Mouse (Mus musculus) stomach, postnatal 0 days (tissue): ENCODE results near the gene AC140267.1. TPM values are rescaled to one million over a fixed set of nuclear protein-coding genes. Genes with fewer than 3 reads are reported as not detected.

Experiments used
- ATAC-seq: fragments of 200-750 bp; cut with Nextera tagmentation; 2 replicates; pipeline ENCODE4 v1.8.0; 2017; ENCODE audit not compliant: low FRiP score, low TSS enrichment
- DNase-seq: peaks from one replicate; pipeline ENCODE4 v3.0.0-alpha.2; 2016; ENCODE audit warnings: low spot score
- H3K27ac ChIP-seq: fragments of 300-500 bp; sonication (generic); replicated peaks from 2 replicates; pipeline ENCODE4 v1.5.1; 2014; ENCODE audit warnings: mild to moderate bottlenecking, control low read depth
- H3K27me3 ChIP-seq: fragments of 300-500 bp; sonication (generic); 2 replicates; pipeline ENCODE4 v1.6.1; 2014; ENCODE audit warnings: low read length; ENCODE audit not compliant: control insufficient read depth, insufficient read depth
- H3K36me3 ChIP-seq: fragments of 300-500 bp; sonication (generic); 2 replicates; pipeline ENCODE4 v1.6.1; 2014; ENCODE audit warnings: low read length, mixed read lengths; ENCODE audit not compliant: control insufficient read depth, insufficient read depth
- H3K4me1 ChIP-seq: fragments of 300-500 bp; sonication (generic); replicated peaks from 2 replicates; pipeline ENCODE4 v1.6.1; 2014; ENCODE audit warnings: antibody characterized with exemption; ENCODE audit not compliant: control insufficient read depth, insufficient read depth
- H3K4me2 ChIP-seq: fragments of 300-500 bp; sonication (generic); replicated peaks from 2 replicates; pipeline ENCODE4 v1.6.1; 2014; ENCODE audit warnings: low read depth, mild to moderate bottlenecking, control low read depth, moderate library complexity
- H3K4me3 ChIP-seq: fragments of 300-500 bp; sonication (generic); 2 replicates; pipeline ENCODE4 v1.5.1; 2014; ENCODE audit warnings: low read depth, low read length, control low read depth
- H3K9ac ChIP-seq: fragments of 300-500 bp; sonication (generic); 2 replicates; pipeline ENCODE4 v1.6.1; 2014; ENCODE audit warnings: mild to moderate bottlenecking, low read length, control low read depth, mixed read lengths
- H3K9me3 ChIP-seq: fragments of 300-500 bp; sonication (generic); 2 replicates; pipeline ENCODE4 v1.6.1; 2016; ENCODE audit warnings: low read length; ENCODE audit not compliant: control insufficient read depth
- CTCF ChIP-seq: IDR thresholded peaks from 2 replicates; pipeline ENCODE4 v1.5.1; 2016; ENCODE audit warnings: antibody characterized with exemption, low read depth, mild to moderate bottlenecking, moderate library complexity
- EP300 ChIP-seq: optimal IDR thresholded peaks from 2 replicates; pipeline ENCODE3; 2016; ENCODE audit warnings: antibody characterized with exemption
- WGBS: fragments of 180-500 bp; shearing (Covaris S2); extraction: QIAGEN DNeasy Blood & Tissue Kit; methylation state at CpG from one replicate; pipeline ENCODE4 v1.1.7; 2014; 5-methylcytosine and 5-hydroxymethylcytosine counted together
- polyA plus RNA-seq: library from polyadenylated mRNA; unstranded; fragments of >200 nt; fragmentation: Nextera tagmentation; extraction: Ambion mirVana; gene quantifications from 2 replicates; pipeline ENCODE4 v1.2.1, GENCODE M21; 2015

AC140267.1 gene
- polyA plus RNA-seq, 1 experiment from 2014 or later, result not detected

DNA sequence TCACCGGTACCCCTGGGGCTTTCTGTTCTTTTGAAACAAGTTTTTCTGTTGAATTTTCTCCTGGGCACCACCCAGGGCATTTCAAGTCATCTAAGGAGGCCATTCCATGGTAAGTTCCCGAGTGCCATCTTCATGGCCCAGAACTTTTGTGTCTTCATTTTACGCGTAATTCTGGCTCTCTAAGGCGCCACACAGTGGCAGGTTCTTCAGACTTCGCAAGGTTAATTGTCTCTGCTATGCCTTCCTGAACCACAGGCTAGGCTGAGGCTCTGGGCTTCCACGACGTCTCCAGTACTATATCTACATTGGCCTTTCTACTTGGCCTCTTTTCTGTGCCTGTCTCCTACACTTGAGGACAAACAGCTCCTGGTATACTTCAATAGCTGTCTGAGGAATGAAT lies 14.6 kb upstream of the AC140267.1 start:
- Histone ChIP-seq H3K27me3 (no peaks in the 10 kb centered on the region), H3K9me3 (no peaks in the 10 kb centered on the region), H3K27ac (no peak overlapping the region), H3K4me3 (no peak overlapping the region), H3K4me1 (no peaks in the 10 kb centered on the region; the same call in 1 of the 2 replicates), H3K9ac (no peak overlapping the region), H3K4me2 (no peak overlapping the region), H3K36me3 (no peaks in the 10 kb centered on the region)
- WGBS, result 59% methylated on average over 8 of the region's 8 CpGs
- TF ChIP-seq CTCF, result peak; percentile 42
- no peak for TF ChIP-seq EP300
- ATAC-seq (no peak), DNase-seq (no peak)

- Histone ChIP-seq H3K9ac (no peak overlapping the region), H3K9me3 (no peaks in the 10 kb centered on the region), H3K27me3 (no peaks in the 10 kb centered on the region), H3K4me3 (no peak overlapping the region), H3K4me2 (no peak overlapping the region), H3K27ac (no peak overlapping the region), H3K4me1 (no peaks in the 10 kb centered on the region; the same call in 1 of the 2 replicates), H3K36me3 (no peaks in the 10 kb centered on the region)
- no peak for TF ChIP-seq CTCF
- TF ChIP-seq EP300, result no peak
- 89% methylated on average over 7 of the region's 7 CpGs for WGBS
- ATAC-seq (no peak), DNase-seq (no peak)
Observed at GRCm38 (mm10) chr15:80223751-80224150, 11.9 kb upstream of the AC140267.1 start.

DNA sequence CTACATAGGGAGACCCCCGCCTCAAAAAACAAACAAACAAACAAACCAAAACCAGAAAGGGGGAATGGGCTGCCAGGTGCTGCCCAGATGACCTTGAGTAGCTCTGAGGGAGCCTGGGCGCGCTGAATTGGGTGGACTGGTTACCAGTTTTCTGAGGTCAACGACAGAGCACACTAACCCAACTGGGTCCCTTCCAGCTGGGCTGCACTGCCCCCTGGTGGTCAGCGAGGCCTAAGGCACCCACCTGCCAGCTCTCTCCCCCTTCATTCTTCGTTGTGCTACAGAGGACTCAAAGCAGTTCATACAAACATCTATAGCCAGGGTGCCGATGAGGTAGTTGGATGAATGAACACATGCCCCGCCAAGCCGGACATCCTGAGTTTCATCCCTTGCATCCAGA lies 10.4 kb upstream of the AC140267.1 start:
- Histone ChIP-seq H3K4me2 (no peak overlapping the region), H3K9me3 (no peaks in the 10 kb centered on the region), H3K9ac (no peak overlapping the region), H3K27me3 (no peaks in the 10 kb centered on the region), H3K36me3 (no peaks in the 10 kb centered on the region), H3K4me3 (no peak overlapping the region), H3K27ac (no peak overlapping the region), H3K4me1 (no peaks in the 10 kb centered on the region)
- peak; percentile 83 for ATAC-seq
- DNase-seq, result peak; percentile 90
- 24% methylated on average over 9 of the region's 9 CpGs for WGBS
- TF ChIP-seq EP300, result no peak
- peak; percentile 94 for TF ChIP-seq CTCF

DNA sequence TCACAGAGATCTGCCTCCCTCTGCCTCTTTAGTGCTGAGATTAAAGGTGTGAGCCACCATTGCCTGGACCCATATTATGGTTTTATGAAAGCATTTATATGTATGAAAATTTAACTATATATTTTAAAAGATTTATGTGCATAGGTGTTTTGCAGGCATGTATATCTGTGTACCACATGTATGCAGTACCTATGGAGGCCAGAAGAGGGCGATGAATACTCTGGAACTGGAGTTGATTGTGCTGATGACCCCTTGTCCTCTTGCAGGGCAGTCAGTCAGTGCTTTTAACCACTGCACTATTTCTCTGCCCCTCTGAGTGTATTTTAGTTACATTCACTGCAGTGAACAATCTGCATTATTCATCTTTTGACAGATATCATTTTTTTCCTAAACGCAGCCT lies 9.8 kb upstream of the AC140267.1 start:
- DNase-seq (peak; percentile 73), ATAC-seq (peak; percentile 38; the same call in 1 of the 2 replicates)
- Histone ChIP-seq H3K27ac (no peak overlapping the region), H3K4me3 (no peak overlapping the region), H3K4me2 (no peak overlapping the region), H3K9ac (no peak overlapping the region), H3K9me3 (no peaks in the 10 kb centered on the region), H3K27me3 (no peaks in the 10 kb centered on the region), H3K4me1 (no peaks in the 10 kb centered on the region), H3K36me3 (no peaks in the 10 kb centered on the region)
- TF ChIP-seq CTCF, result peak; percentile 80
- no peak for TF ChIP-seq EP300
- 44% methylated on average over 2 of the region's 2 CpGs for WGBS

DNA sequence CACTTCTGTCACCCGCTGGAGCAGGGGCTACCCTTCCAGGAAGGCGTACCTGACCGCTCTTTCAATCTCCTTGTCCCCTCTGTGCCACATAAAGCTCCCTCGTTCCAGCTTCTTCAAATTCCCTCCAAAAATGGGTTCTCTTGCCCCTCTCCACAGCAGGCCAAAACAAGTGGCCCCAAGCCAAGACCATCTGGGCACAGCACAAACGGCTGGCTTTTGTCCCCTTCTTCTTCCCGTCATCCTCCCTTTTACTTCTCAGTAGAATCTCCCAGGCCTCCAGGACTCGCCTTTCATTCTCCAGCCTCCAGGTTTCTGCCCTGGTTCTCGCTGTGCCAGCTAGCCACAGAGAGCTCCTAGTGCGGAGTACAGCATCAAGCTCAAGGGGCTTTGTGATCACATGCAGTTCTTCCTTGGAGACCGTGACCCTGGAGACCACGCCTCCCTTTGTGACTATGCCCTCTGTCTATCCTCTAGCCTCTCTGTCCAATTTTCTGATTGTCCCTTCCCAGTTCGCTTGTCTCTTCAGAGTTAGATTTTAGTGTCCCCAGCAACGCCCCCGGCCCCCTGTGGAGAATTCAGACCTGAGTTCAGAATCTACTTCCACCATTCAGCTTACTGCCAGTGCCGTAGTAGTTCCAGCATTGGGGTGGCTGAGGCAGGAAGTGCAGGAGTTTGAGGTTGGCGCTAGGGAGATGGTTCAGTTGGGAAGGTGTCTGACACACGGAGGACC lies 7.4 kb upstream of the AC140267.1 start:
- H3K27me3 ChIP-seq, result no peaks in the 10 kb centered on the region
- no peaks in the 10 kb centered on the region for H3K9me3 ChIP-seq
- no peak for DNase-seq
- 79% methylated on average over 17 of the region's 17 CpGs for whole genome bisulfite sequencing
- H3K4me1 ChIP-seq, result 0 out of 2 replicates have a peak, but pooled peaks cover 2% of the 10 kb centered on the region
- H3K4me2 ChIP-seq, result no peak overlapping the region
- TF ChIP-seq CTCF (no peak), EP300 (no peak)
- no peak overlapping the region for H3K4me3 ChIP-seq
- no peak overlapping the region for H3K9ac ChIP-seq
- H3K27ac ChIP-seq, result no peak overlapping the region
- no peaks in the 10 kb centered on the region for H3K36me3 ChIP-seq
- no peak for ATAC-seq

DNA sequence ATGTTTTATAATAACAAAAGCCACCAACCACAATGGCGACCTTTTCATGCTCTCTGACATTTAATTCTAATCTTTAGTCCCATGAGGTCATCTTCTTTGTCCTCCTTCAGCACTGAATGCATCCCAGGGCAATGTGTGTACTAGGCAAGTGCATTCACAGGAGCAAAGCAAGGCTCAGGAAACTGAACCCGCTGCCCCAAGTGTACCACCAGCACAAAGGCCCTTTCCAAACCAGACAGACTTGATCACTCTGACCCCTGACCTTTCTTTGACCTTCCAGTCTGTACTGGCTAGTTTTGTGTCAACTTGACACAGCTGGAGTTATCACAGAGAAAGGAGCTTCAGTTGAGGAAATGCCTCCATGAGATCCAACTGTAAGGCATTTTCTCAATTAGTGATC lies 3.3 kb upstream of the AC140267.1 start:
- no peaks in the 10 kb centered on the region for H3K9me3 ChIP-seq
- WGBS, result 78% methylated on average over 2 of the region's 2 CpGs
- no peak for ATAC-seq
- H3K27ac ChIP-seq, result no peak overlapping the region
- H3K4me2 ChIP-seq, result no peak overlapping the region
- H3K4me3 ChIP-seq, result no peak overlapping the region
- no peak overlapping the region for H3K9ac ChIP-seq
- 0 out of 2 replicates have a peak, but pooled peaks cover 4% of the 10 kb centered on the region for H3K36me3 ChIP-seq
- no peaks in the 10 kb centered on the region for H3K27me3 ChIP-seq
- TF ChIP-seq EP300 (no peak), CTCF (no peak)
- 0 out of 2 replicates have a peak, but pooled peaks cover 2% of the 10 kb centered on the region for H3K4me1 ChIP-seq
- DNase-seq, result no peak
